Mouse (Mus musculus): ENCODE results near the gene Mast3. TPM values are rescaled to one million over a fixed set of nuclear protein-coding genes. Genes with fewer than 3 reads are reported as not detected.

The Mast3 gene
- polyA plus RNA-seq, 1 experiment from 2014 or later, result 15.8 TPM

DNA sequence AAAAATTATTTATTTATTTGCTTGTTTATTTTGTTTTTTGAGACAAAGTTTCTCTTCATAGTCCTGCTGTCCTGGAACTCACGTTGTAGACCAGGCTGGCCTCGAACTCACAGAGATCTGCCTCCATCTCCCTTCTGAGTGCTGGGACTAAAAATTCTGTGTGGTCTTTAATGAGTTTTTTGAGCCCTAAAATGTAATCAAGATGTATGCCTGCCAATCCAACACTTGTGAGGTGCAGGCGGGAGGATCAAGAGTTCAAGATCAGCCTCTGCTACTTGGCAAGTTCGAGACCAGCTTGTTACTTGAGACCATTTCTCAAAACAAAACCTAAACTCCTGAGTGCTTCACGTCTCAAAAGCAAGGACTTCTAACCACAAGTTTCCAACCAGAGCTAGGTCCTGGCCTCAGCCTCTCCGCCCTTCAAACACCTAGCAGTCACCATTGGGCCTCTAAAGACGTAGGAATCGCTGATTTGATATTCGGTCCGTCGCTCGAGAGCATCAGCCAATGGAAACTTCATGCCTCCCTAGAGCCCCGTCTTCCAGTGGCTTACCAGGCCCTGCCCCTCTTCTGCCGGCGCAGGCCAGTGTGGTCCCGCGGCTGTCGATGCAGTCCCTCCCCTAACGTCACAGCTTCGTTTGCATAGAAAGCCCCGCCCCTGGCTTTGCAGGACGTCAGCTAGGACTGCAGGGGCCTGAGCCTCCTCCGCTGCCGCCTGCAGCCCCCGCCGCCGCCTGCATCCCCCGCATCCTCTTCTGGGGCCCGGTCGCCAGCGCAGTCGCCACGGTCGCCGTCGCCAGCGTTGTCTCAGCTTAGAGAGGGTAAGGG is 50.6 kb downstream of the Mast3 start, which contains the start of gene Rab3a:
Gene Rab3a (plus strand): TSS at position 637 of the 828 bp plus-strand sequence.
- WGBS, result 8% methylated on average over 37 of the region's 37 CpGs
- peaks cover 40% of the 10 kb centered on the region for H3K4me1 ChIP-seq

DNA sequence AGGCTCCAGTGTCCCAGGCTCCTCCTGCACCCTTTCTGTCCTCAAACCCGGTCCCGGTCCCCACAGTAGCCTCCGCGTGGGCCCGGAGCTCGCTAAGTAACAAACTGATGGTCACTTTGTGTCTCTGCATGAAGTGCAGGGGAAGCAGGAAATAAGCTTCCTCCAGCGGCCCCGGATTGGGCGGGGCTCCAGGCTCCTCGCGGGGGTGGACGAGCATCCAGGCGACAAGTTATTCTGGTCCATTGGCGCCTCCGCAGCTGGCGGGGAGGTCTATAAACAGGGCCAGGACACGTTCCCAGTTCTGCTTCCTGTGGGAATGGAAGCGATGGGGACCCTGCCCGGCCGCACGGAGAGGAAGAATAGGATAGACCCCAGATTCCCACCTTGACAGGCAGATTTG is 51.7 kb downstream of the Mast3 start:
- Histone ChIP-seq H3K4me1 (peaks cover 31% of the 10 kb centered on the region), H3K9me3 (replicated peaks) (no peaks in the 10 kb centered on the region), H3K27ac (no peak overlapping the region), H3K27me3 (peaks cover 9% of the 10 kb centered on the region; the same call in 1 of the 2 replicates), H3K4me3 (no peak overlapping the region), H3K9ac (no peak overlapping the region), H3K4me2 (no peak overlapping the region), H3K36me3 (ENCODE audit: poor library complexity, severe bottlenecking) (peaks cover 21% of the 10 kb centered on the region)
- ATAC-seq, result no peak
- 43% methylated on average over 21 of the region's 21 CpGs for WGBS

More for the DNA sequence above, 50.6 kb downstream of the Mast3 start, which contains the start of gene Rab3a:
- Histone ChIP-seq H3K36me3 (ENCODE audit: poor library complexity, severe bottlenecking) (peaks cover 22% of the 10 kb centered on the region), H3K9me3 (replicated peaks) (no peaks in the 10 kb centered on the region), H3K4me3 (peak within 1 kb of the TSS; percentile 73), H3K9ac (peak within 1 kb of the TSS; percentile 85), H3K4me2 (peak within 1 kb of the TSS; percentile 93), H3K27ac (peak within 1 kb of the TSS; percentile 83), H3K27me3 (no peaks in the 10 kb centered on the region)
- peak; percentile 99 for ATAC-seq

DNA sequence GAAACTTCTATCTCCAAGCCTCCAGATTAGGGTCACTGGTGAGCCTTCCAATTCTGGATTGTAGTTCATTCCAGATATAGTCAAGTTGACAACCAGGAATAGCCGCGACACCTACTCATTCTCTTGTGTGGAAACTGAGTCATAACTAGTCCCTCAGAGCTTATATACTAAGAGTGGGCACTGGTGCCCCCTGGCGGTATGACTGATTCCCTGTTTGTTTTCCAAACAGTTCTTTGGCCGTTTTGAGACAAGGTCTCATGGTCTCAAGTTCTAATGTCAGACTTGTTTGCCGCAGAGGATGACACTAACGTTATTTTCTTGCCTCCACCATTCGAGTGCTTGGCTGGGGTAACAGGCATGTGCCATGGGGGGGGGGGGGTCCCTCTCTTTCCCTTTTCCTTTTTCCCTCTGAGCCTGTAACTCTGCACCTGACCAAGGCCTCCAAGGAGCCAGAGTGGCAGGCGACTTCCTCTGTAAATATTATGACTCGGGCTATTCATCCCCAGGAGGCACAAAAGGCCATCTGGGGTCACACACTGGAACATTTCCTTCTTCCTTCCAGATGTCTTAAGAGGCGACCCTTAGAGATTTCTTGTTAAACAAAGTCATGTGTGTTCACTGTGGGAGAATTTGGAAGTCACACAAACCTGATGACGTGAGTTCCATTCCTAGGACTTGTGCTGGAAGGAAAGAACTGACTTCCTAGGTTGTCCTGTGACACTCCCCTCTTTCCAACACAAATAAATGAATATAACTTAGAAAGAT is 52.7 kb downstream of the Mast3 start:
- Histone ChIP-seq H3K9me3 (replicated peaks) (no peaks in the 10 kb centered on the region), H3K4me3 (no peak overlapping the region), H3K36me3 (ENCODE audit: poor library complexity, severe bottlenecking) (peaks cover 12% of the 10 kb centered on the region), H3K27ac (no peak overlapping the region), H3K27me3 (peaks cover 19% of the 10 kb centered on the region), H3K9ac (no peak overlapping the region), H3K4me1 (peaks cover 23% of the 10 kb centered on the region), H3K4me2 (no peak overlapping the region)
- ATAC-seq, result no peak
- 45% methylated on average over 11 of the region's 11 CpGs for WGBS

DNA sequence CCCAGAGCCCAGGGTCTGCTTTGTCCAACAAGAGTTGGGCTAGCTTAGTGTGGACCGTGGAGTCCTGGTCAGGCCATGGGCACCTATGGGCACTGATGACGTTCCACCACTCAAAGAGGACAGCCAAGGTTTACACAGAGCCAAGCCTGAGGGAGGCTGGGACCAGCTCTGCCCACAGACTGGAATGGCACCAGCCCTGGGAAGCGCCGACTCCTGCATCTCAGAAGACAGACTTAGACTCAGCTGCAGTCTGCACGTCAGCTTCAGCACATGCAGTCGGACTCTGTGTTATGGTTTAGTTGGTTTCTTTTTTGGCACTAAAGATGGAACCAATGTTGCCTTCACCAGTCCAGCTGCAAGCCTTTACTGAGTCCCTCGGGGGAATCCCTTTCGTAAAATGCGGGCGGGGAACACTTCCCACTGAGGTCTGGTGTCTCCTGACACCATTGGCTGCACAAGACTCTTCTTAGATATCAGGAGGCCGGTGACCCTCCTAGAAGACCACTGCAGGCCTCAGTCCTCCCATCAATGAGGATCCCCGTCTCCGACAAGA is 54.6 kb downstream of the Mast3 start:
- Histone ChIP-seq H3K4me1 (peaks cover 4% of the 10 kb centered on the region), H3K4me2 (no peak overlapping the region), H3K36me3 (ENCODE audit: poor library complexity, severe bottlenecking) (no peaks in the 10 kb centered on the region), H3K9ac (no peak overlapping the region), H3K9me3 (replicated peaks) (no peaks in the 10 kb centered on the region), H3K27me3 (peaks cover 39% of the 10 kb centered on the region), H3K27ac (no peak overlapping the region), H3K4me3 (no peak overlapping the region)
- ATAC-seq, result no peak
- WGBS, result 89% methylated on average over 13 of the region's 13 CpGs

DNA sequence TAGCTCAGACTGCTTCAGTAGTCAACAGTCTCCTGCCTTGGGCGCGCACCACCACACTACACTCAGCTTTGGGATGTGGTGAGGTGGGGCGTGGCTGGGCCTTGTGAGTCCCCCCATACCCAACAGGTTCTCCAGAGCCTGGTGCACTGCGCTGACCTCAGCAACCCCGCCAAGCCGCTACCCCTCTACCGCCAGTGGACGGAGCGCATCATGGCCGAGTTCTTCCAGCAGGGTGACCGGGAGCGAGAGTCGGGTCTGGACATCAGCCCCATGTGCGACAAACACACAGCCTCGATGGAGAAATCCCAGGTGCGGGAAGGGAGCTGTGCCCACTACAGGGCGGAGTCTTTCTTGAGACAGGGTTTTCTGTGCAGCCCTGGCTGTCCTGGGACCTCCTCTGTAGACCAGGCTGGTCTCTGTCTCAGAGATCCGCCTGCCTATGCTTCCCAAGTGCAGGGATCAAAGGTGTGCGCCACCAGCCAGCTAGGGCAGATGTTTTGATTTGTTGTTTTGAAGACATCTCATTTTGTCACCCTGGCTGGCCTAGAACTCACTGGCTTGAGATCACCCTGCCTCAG is 55.7 kb downstream of the Mast3 start:
- H3K4me1 ChIP-seq, result peaks cover 3% of the 10 kb centered on the region
- no peak overlapping the region for H3K9ac ChIP-seq
- 82% methylated on average over 19 of the region's 19 CpGs for WGBS
- no peak for ATAC-seq
- no peak overlapping the region for H3K4me3 ChIP-seq
- peaks cover 49% of the 10 kb centered on the region for H3K27me3 ChIP-seq
- H3K36me3 ChIP-seq (ENCODE audit: poor library complexity, severe bottlenecking), result no peaks in the 10 kb centered on the region
- no peaks in the 10 kb centered on the region for H3K9me3 ChIP-seq (replicated peaks)
- H3K4me2 ChIP-seq, result no peak overlapping the region
- H3K27ac ChIP-seq, result no peak overlapping the region

DNA sequence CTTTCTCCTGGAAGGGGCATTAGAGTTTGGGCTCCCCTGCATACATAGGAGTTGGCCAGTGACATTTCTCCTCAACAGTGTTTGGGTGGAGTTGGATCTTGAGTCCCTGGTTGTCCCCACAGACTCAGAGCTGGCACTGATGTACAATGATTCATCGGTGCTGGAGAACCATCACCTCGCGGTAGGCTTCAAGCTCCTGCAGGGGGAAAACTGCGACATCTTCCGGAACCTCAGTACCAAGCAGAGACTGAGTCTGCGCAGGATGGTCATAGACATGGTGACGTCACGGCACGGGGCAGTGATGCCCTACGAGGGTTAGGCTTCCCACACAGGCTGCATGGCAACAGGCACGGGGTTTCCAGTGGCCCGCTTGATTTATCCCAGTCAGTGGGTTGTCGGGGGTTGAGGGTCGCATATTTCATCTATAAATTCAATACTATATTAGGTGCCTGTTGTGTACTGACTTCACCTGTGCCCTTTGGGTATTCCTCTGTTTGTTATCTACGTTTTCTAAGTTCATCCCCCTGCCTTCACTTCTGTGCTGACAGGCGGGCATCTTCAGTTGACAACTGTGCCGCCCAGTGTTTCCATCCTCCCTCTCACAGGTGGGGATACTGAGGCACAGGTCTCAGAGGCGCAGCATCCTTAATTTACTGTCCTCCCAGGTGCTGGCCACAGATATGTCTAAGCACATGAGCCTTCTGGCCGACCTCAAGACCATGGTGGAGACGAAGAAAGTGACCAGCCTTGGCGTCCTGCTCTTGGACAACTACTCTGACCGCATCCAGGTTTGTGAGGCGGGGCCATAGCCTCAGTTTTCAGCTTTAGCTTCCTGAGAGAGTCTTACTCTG is 56.4 kb downstream of the Mast3 start:
- Histone ChIP-seq H3K27ac (no peak overlapping the region), H3K36me3 (ENCODE audit: poor library complexity, severe bottlenecking) (no peaks in the 10 kb centered on the region), H3K9ac (no peak overlapping the region), H3K4me3 (no peak overlapping the region), H3K27me3 (peaks cover 56% of the 10 kb centered on the region), H3K4me2 (no peak overlapping the region), H3K4me1 (peaks cover 10% of the 10 kb centered on the region), H3K9me3 (replicated peaks) (no peaks in the 10 kb centered on the region)
- ATAC-seq, result no peak
- 90% methylated on average over 23 of the region's 23 CpGs for WGBS

DNA sequence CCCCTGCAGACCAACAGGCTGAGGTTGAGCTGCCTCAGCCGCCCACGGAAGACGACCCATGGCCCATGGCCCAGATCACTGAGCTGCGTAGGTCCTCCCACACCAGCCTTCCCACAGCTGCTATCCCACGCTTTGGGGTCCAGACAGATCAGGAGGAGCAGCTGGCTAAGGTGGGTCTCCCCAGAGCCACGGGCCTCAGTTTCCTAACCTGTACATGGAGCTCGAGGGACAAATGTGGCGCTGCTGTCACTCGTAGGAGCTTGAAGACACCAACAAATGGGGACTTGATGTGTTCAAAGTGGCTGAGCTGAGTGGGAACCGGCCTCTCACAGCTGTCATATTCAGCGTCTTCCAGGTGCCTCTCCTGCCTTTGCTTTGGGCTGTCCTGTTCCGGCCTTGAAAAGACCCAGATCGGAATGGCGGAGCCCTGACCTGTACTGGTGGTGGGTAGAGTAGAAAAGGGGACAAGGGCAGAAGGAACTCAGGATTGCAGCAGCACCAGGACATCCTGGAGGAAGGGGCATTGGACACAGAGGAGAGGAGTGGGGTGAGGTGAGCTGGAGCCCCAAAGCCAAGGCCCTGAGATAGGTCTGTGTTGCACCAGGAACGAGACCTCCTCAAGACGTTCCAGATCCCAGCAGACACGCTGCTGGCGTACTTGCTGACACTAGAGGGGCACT is 57.5 kb downstream of the Mast3 start:
- peaks cover 67% of the 10 kb centered on the region for H3K27me3 ChIP-seq
- H3K9me3 ChIP-seq (replicated peaks), result no peaks in the 10 kb centered on the region
- ATAC-seq, result no peak
- H3K9ac ChIP-seq, result 0 out of 2 replicates have a peak overlapping the region, but pooled peaks have one; percentile 21
- H3K4me3 ChIP-seq, result no peak overlapping the region
- peaks cover 16% of the 10 kb centered on the region for H3K4me1 ChIP-seq
- H3K27ac ChIP-seq, result no peak overlapping the region
- H3K36me3 ChIP-seq (ENCODE audit: poor library complexity, severe bottlenecking), result no peaks in the 10 kb centered on the region
- 87% methylated on average over 18 of the region's 18 CpGs for WGBS
- H3K4me2 ChIP-seq, result no peak overlapping the region

DNA sequence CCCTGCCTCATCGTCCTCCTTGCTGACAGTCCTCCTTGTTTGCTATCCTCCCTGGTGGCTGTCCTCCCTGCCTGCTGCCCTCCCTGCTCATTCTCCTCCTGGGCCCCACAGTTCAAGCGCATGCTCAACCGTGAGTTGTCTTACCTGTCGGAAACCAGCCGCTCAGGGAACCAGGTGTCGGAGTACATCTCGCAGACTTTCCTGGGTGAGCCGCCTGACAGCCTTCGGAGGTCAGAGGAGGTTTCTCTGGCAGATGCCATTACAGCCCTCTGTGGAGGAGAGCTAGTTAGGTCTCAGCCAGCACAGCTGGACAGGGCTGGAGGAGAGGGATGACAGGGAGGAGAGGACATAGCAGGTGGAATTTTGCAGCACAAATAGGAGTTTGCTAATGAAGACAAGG is 58.2 kb downstream of the Mast3 start:
- no peaks in the 10 kb centered on the region for H3K9me3 ChIP-seq (replicated peaks)

DNA sequence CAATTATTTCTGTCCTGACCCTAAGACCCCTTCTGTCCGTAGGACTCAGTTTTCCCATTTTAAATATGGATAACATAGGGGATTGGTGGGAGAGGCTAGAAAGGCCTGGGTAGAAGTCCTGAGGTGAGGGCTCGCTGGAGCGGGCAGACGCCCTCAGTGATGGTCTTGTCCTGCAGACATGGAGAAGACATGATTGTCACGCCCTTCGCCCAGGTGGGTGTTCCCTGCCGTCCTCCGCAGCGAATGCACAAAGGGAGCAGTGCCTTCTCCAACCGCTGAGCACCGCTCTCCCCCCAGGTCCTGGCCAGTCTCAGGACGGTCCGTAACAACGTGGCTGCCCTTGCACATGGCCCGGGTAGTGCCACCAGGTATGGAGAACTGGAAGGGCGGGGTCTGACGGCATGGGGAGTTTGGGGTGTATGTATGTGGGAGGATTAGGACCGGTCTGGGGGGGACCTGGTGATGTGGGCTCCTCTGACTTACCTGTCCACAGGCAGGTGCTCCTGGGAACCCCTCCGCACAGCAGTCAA is 59.1 kb downstream of the Mast3 start:
- no peak overlapping the region for H3K4me3 ChIP-seq
- H3K27ac ChIP-seq, result no peak overlapping the region
- no peaks in the 10 kb centered on the region for H3K9me3 ChIP-seq (replicated peaks)
- H3K9ac ChIP-seq, result no peak overlapping the region
- no peak overlapping the region for H3K4me2 ChIP-seq
- no peak for ATAC-seq
- H3K27me3 ChIP-seq, result peaks cover 83% of the 10 kb centered on the region
- H3K4me1 ChIP-seq, result peaks cover 16% of the 10 kb centered on the region
- H3K36me3 ChIP-seq (ENCODE audit: poor library complexity, severe bottlenecking), result no peaks in the 10 kb centered on the region
- WGBS, result 59% methylated on average over 19 of the region's 19 CpGs

More for the DNA sequence above, 58.2 kb downstream of the Mast3 start:
- no peak for ATAC-seq
- Histone ChIP-seq H3K4me1 (peaks cover 16% of the 10 kb centered on the region), H3K9ac (0 out of 2 replicates have a peak overlapping the region, but pooled peaks have one; percentile 21), H3K4me3 (no peak overlapping the region), H3K27ac (no peak overlapping the region), H3K27me3 (peaks cover 74% of the 10 kb centered on the region), H3K36me3 (ENCODE audit: poor library complexity, severe bottlenecking) (no peaks in the 10 kb centered on the region), H3K4me2 (no peak overlapping the region)
- 75% methylated on average over 9 of the region's 9 CpGs for WGBS

DNA sequence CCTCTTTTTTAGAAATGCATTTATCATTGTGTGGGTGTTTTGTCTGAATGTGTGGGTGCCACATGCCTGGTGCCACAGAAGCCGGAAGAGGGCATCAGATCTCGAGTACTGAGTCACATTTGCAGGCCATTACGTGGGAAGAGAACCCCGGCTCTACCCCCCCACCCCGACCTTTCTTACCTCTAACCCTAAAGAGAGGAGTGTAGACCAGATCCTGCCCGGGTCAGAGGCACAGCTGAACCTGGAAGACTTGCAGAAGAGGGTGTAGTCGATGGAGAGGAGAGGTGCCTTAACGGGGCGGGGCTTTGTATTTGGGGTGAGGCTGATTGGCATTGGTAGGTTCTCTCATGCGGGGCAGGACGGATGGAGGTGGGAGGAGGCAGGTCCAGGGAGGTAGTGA is 60.0 kb downstream of the Mast3 start:
- Histone ChIP-seq H3K4me2 (no peak overlapping the region; the same call in 1 of the 2 replicates), H3K27me3 (peaks cover 88% of the 10 kb centered on the region)

More for the DNA sequence above, 60.0 kb downstream of the Mast3 start:
- Histone ChIP-seq H3K9ac (no peak overlapping the region), H3K4me3 (no peak overlapping the region), H3K27ac (no peak overlapping the region), H3K36me3 (ENCODE audit: poor library complexity, severe bottlenecking) (no peaks in the 10 kb centered on the region), H3K4me1 (peaks cover 16% of the 10 kb centered on the region), H3K9me3 (replicated peaks) (no peaks in the 10 kb centered on the region)
- ATAC-seq, result no peak
- WGBS, result 62% methylated on average over 11 of the region's 11 CpGs

All from forebrain, embryonic 13.5 days (tissue).